Mouse (Mus musculus) intestine, embryonic 14.5 days (tissue): ENCODE data around the gene Hist1h2ak. TPM values are rescaled to one million over a fixed set of nuclear protein-coding genes. Genes with fewer than 3 reads are reported as not detected.
A peak's percentile ranks its signal among the peaks of the same experiment; 100 is the strongest.
"Not testable (repeated sequence)": the region's sequence is repeated elsewhere in the genome, so short reads cannot be mapped to it uniquely, and the experiment has no call there.

Experiments
- ATAC-seq: fragments of 200-750 bp; cut with Nextera tagmentation; replicated peaks from 2 replicates; pipeline ENCODE4 v1.8.0; 2017; ENCODE audit warnings: low read depth, moderate number of reproducible peaks, moderate TSS enrichment, moderate library complexity; ENCODE audit not compliant: low FRiP score, low TSS enrichment
- DNase-seq: peaks from one replicate; pipeline ENCODE4 v3.0.0-alpha.2; 2018; ENCODE audit warnings: low spot score
- H3K27ac ChIP-seq: fragments of 300-500 bp; sonication (generic); 2 replicates; pipeline ENCODE4 v1.5.1; 2014; ENCODE audit warnings: low read depth, mild to moderate bottlenecking, control low read depth
- H3K27me3 ChIP-seq: fragments of 300-500 bp; sonication (generic); replicated peaks from 2 replicates; pipeline ENCODE4 v1.6.1; 2014; ENCODE audit warnings: low read length, control low read depth; ENCODE audit not compliant: control insufficient read depth, insufficient read depth
- H3K36me3 ChIP-seq: fragments of 300-500 bp; sonication (generic); 2 replicates; pipeline ENCODE4 v1.6.1; 2014; ENCODE audit warnings: low read length, control low read depth; ENCODE audit not compliant: control insufficient read depth, insufficient read depth
- H3K4me1 ChIP-seq: fragments of 300-500 bp; sonication (generic); replicated peaks from 2 replicates; pipeline ENCODE4 v1.6.1; 2014; ENCODE audit warnings: low read length, control low read depth, mixed read lengths; ENCODE audit not compliant: control insufficient read depth, insufficient read depth
- H3K4me2 ChIP-seq: fragments of 300-500 bp; sonication (generic); 2 replicates; pipeline ENCODE4 v1.6.1; 2014; ENCODE audit warnings: low read length
- H3K4me3 ChIP-seq: fragments of 300-500 bp; sonication (generic); 2 replicates; pipeline ENCODE4 v1.5.1; 2014; ENCODE audit warnings: low read depth, low read length, control low read depth, mixed read lengths
- H3K9ac ChIP-seq: fragments of 300-500 bp; sonication (generic); 2 replicates; pipeline ENCODE4 v1.6.1; 2014; ENCODE audit warnings: mild to moderate bottlenecking, low read length
- H3K9me3 ChIP-seq: fragments of 300-500 bp; sonication (generic); 2 replicates; pipeline ENCODE4 v1.6.1; 2016; ENCODE audit warnings: low read length, control low read depth; ENCODE audit not compliant: control insufficient read depth
- WGBS: fragments of 180-500 bp; shearing (Covaris S2); extraction: QIAGEN DNeasy Blood & Tissue Kit; methylation state at CpG from one replicate; pipeline ENCODE4 v1.1.7; 2014; 5-methylcytosine and 5-hydroxymethylcytosine counted together
- polyA plus RNA-seq: library from polyadenylated mRNA; unstranded; fragments of >200 nt; fragmentation: Nextera tagmentation; extraction: Ambion mirVana; gene quantifications from 2 replicates; pipeline ENCODE4 v1.2.1, GENCODE M21; 2014

Hist1h2ak gene
- polyA plus RNA-seq, 1 experiment from 2014 or later = 18.2 TPM

GRCm38 (mm10) chr13:21786899-21787629 is 33.4 kb upstream of the Hist1h2ak start, which contains the start of the genes Hist1h2an and Hist1h2bp:
Gene Hist1h2an (minus strand): TSS chr13:21787218.
Gene Hist1h2bp (plus strand): TSS chr13:21787461.
- peak within 1 kb of the TSS; percentile 63 for H3K9ac ChIP-seq
- H3K4me1 ChIP-seq = peaks cover 31% of the 10 kb centered on the region
- peak within 1 kb of the TSS; percentile 36 for H3K4me3 ChIP-seq
- H3K4me2 ChIP-seq = peak within 1 kb of the TSS; percentile 55
- not testable (repeated sequence) for H3K36me3 ChIP-seq, H3K27me3 ChIP-seq, H3K9me3 ChIP-seq
- DNase-seq (peak; percentile 93), ATAC-seq (peak; percentile 94)
- WGBS = 0% methylated on average over 35 of the region's 63 CpGs
- H3K27ac ChIP-seq = peak within 1 kb of the TSS; percentile 88

DNA sequence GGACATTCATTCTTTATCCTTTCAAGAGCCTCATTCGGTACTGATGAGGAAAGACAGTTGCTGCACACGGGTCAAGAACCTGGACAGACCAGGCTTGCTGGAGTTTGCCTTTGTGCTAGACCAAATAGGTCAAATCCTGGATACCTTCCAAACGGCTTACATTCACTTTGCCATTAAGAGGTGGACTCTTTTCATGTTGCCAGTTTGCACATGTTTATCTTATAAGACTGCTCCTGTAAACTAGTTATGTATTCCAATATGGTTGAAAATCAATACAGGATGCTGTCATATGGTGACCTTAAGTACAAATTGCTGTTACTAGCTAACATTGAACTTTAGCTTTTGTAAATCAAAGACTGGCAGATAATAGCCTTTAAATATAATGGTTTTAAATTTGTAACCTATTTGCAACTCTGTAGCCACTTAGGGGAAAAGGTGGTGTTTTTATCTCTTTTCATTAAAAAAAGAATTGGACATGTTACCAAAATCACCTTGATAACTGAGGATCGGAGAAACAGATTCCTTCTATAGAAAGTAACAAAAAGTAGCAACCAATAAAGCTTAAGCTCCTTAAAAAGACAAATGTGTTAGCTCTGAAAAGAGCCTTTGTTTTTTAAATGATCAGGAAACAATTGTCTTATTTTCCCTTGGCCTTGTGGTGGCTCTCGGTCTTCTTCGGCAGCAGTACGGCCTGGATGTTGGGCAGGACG is 32.7 kb upstream of the Hist1h2ak start:
- ATAC-seq (no peak), DNase-seq (peak; percentile 65)
- Histone ChIP-seq H3K9ac (peak overlapping the region; percentile 63), H3K4me1 (peaks cover 31% of the 10 kb centered on the region), H3K4me3 (peak overlapping the region; percentile 36), H3K9me3 (no peaks in the 10 kb centered on the region), H3K27me3 (no peaks in the 10 kb centered on the region), H3K4me2 (peak overlapping the region; percentile 55), H3K27ac (peak overlapping the region; percentile 88), H3K36me3 (no peaks in the 10 kb centered on the region)
- WGBS = 4% methylated on average over 8 of the region's 8 CpGs

- 26% methylated on average over 6 of the region's 6 CpGs for WGBS
- Histone ChIP-seq H3K4me2 (peak overlapping the region; percentile 61), H3K4me3 (no peak overlapping the region), H3K36me3 (no peaks in the 10 kb centered on the region), H3K27ac (peak overlapping the region; percentile 92), H3K9me3 (no peaks in the 10 kb centered on the region), H3K27me3 (no peaks in the 10 kb centered on the region), H3K9ac (peak overlapping the region; percentile 54), H3K4me1 (peaks cover 25% of the 10 kb centered on the region)
- ATAC-seq = no peak
- no peak for DNase-seq
These were observed 30.7 kb upstream of the Hist1h2ak start for GRCm38 (mm10) chr13:21784311-21784710.

DNA sequence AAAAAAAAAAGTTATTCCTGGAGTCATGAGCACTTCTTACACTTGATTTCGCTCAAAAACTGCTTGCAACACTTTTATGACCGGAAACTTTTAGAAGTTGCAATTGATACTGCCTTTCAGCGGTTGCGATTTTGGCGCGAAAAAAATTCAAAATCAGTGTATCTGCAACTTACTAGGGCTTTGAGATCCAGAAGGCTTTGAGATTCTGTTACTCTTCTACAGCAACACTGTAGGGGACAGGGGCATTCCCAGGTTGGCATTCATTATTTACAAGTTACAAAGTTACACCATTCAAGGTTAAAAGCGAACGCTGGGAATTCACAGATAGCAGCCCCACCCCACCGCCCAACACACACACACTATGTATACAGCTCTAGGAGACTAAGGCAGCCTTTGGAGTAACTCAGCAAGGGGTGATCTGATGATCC is 30.1 kb upstream of the Hist1h2ak start:
- Histone ChIP-seq H3K4me2 (peak overlapping the region; percentile 61), H3K4me3 (peak overlapping the region; percentile 39), H3K4me1 (peaks cover 25% of the 10 kb centered on the region), H3K36me3 (no peaks in the 10 kb centered on the region), H3K27ac (peak overlapping the region; percentile 92), H3K27me3 (no peaks in the 10 kb centered on the region), H3K9ac (peak overlapping the region; percentile 54), H3K9me3 (no peaks in the 10 kb centered on the region)
- ATAC-seq (no peak), DNase-seq (peak; percentile 79)
- WGBS = 2% methylated on average over 9 of the region's 9 CpGs

DNA sequence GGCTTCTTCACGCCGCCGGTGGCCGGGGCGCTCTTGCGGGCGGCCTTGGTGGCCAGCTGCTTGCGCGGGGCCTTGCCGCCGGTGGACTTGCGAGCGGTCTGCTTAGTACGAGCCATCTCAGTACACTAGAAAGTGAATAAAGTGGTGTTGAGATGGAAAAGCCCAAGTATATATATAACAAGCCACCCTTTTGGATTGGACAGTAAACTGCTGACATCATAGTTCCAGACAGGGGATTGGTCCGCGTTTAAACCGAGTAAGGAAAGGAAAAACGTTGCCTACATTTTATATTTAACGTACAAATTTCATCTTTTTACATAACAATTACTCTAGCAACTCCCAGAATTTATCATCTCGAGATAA is 29.6 kb upstream of the Hist1h2ak start, which contains the start of gene Hist1h3i:
Gene Hist1h3i (minus strand): TSS at position 116 of the 363 bp plus-strand sequence.
- Histone ChIP-seq H3K27me3 (no peaks in the 10 kb centered on the region), H3K4me2 (peak within 1 kb of the TSS; percentile 75), H3K4me1 (peaks cover 25% of the 10 kb centered on the region), H3K27ac (peak within 1 kb of the TSS; percentile 92), H3K9me3 (no peaks in the 10 kb centered on the region), H3K9ac (peak within 1 kb of the TSS; percentile 71), H3K4me3 (peak within 1 kb of the TSS; percentile 44), H3K36me3 (no peaks in the 10 kb centered on the region)
- peak; percentile 69 for ATAC-seq
- DNase-seq = peak; percentile 58
- WGBS = under 1% methylated on average over 12 of the region's 20 CpGs

GRCm38 (mm10) chr13:21782361-21783254 is 29.0 kb upstream of the Hist1h2ak start:
- H3K27ac ChIP-seq = peak overlapping the region; percentile 92
- not testable (repeated sequence) for H3K9me3 ChIP-seq, ATAC-seq, H3K36me3 ChIP-seq, H3K27me3 ChIP-seq
- peak overlapping the region; percentile 71 for H3K9ac ChIP-seq
- peak overlapping the region; percentile 75 for H3K4me2 ChIP-seq
- H3K4me3 ChIP-seq = peak overlapping the region; percentile 44
- DNase-seq = peak; percentile 74
- H3K4me1 ChIP-seq = peaks cover 22% of the 10 kb centered on the region
- 2% methylated on average over 17 of the region's 35 CpGs for WGBS

DNA sequence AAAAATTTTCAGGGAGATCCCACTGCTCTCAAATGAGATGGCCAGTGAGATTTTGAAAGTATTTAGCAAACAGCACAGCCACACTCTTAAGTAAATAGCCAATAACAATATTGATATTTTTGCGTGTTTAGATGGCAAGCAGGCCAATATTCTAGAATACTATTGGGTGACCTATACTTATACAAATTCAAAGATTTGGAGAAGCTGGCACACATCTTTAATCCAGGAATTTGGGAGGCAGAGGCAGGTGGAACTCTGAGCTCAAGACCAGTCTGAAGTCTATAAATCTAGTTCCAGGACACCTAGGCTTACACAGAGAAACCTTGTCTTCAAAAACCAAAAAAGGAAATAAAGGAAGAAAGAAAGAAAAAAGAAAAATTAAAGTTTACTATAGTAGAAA is 28.0 kb upstream of the Hist1h2ak start:
- H3K27ac ChIP-seq = 0 out of 2 replicates have a peak overlapping the region, but pooled peaks have one; percentile 43
- H3K4me3 ChIP-seq = no peak overlapping the region
- no peaks in the 10 kb centered on the region for H3K27me3 ChIP-seq
- peaks cover 22% of the 10 kb centered on the region for H3K4me1 ChIP-seq
- DNase-seq (peak; percentile 41), ATAC-seq (no peak)
- no peaks in the 10 kb centered on the region for H3K9me3 ChIP-seq
- H3K4me2 ChIP-seq = no peak overlapping the region
- 91% methylated on average over 1 of the region's 1 CpGs for WGBS
- H3K9ac ChIP-seq = no peak overlapping the region
- no peaks in the 10 kb centered on the region for H3K36me3 ChIP-seq

GRCm38 (mm10) chr13:21781021-21781555 is 27.5 kb upstream of the Hist1h2ak start:
- Histone ChIP-seq H3K27ac (peak overlapping the region; percentile 97), H3K4me2 (peak overlapping the region; percentile 95), H3K27me3 (no peaks in the 10 kb centered on the region), H3K9me3 (no peaks in the 10 kb centered on the region), H3K4me3 (peak overlapping the region; percentile 61), H3K4me1 (peaks cover 20% of the 10 kb centered on the region), H3K36me3 (no peaks in the 10 kb centered on the region), H3K9ac (peak overlapping the region; percentile 97)
- ATAC-seq (no peak), DNase-seq (peak; percentile 54)
- 39% methylated on average over 6 of the region's 6 CpGs for WGBS
